Mouse (Mus musculus) brown adipose tissue, adult 24 weeks (tissue): Measurements from ENCODE around the gene Krtap19-2. TPM values are rescaled to one million over a fixed set of nuclear protein-coding genes. Genes with fewer than 3 reads are reported as not detected.

Experiments used
- H3K27ac ChIP-seq: fragments of 200-500 bp; replicated peaks from 2 replicates; pipeline ENCODE4 v1.5.1; 2012; ENCODE audit warnings: low read depth, mild to moderate bottlenecking, low read length
- H3K4me1 ChIP-seq: fragments of 200-500 bp; 2 replicates; pipeline ENCODE4 v1.6.1; 2012; ENCODE audit warnings: low read length, mixed read lengths; ENCODE audit not compliant: control insufficient read depth, insufficient read depth, insufficient read length
- H3K4me3 ChIP-seq: fragments of 200-500 bp; 2 replicates; pipeline ENCODE4 v1.5.1; 2012; ENCODE audit warnings: low read depth, mild to moderate bottlenecking, low read length, moderate library complexity; ENCODE audit not compliant: insufficient read depth
- polyA plus RNA-seq: library from polyadenylated mRNA; stranded (reverse); fragments of >200 nt; gene quantifications from 2 replicates; pipeline ENCODE4 v1.2.4, GENCODE M21; 2012; ENCODE audit not compliant: missing spikeins, insufficient read depth, insufficient read length

The Krtap19-2 gene
- polyA plus RNA-seq: not detected in 2 replicates

GRCm38 (mm10) chr16:88874169-88874568 lies at the start of gene Krtap19-2:
TSS of gene Krtap19-2 (minus strand) at chr16:88874269.
- H3K4me3 ChIP-seq: no peak within 1 kb of the TSS
- no peaks in the 10 kb centered on the region for H3K4me1 ChIP-seq
- H3K27ac ChIP-seq: no peak within 1 kb of the TSS

- no peak within 1 kb of the TSS for H3K27ac ChIP-seq
- H3K4me1 ChIP-seq: no peaks in the 10 kb centered on the region
- H3K4me3 ChIP-seq: no peak within 1 kb of the TSS
Measured at GRCm38 (mm10) chr16:88896357-88896756, 22.3 kb upstream of the Krtap19-2 start, which contains the start of gene Krtap19-5. TSS of gene Krtap19-5 (minus strand) at chr16:88896457.

DNA sequence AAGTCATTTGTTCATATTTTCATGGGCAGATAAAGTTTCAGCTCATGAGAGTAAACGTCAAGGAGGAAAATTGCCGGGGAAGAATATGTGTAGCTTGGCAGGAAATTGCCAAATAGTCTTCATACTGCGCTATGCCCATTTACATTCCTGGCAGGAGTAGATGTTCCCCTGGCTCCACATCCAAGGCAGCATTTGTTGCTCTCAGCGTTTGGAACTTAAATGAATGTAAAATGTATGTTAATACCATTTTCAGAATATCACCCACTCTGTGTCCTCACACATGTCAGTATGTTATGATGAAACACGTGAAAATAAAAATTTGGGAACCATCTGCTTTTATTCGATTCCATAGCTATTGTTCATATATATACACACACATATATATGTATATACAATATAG lies 12.8 kb upstream of the Krtap19-2 start:
- no peaks in the 10 kb centered on the region for H3K4me1 ChIP-seq
- no peak overlapping the region for H3K27ac ChIP-seq
- H3K4me3 ChIP-seq: no peak overlapping the region

DNA sequence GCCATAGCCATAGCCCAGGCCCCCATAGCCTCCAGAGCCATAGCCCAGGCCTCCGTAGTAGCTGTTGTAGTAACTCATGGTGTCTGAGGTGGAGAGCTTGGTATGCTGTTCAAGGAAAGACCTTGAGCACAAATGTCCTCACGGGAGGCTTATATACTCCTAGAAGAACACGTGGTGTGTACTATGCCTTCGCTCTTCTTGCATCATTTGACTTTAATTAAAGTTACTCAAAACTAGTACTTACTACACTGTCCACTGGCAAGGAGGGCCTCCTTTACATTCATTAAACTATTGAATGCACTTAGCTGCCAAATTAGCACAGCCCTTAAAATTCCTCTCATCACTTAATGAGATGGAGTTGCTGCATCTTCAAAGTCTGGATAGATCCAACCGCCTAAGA lies 10.9 kb upstream of the Krtap19-2 start, which contains the start of gene Krtap19-4:
Gene Krtap19-4 (minus strand): TSS at position 101 of the 400 bp plus-strand sequence.
- Histone ChIP-seq H3K4me3 (no peak within 1 kb of the TSS), H3K4me1 (no peaks in the 10 kb centered on the region), H3K27ac (no peak within 1 kb of the TSS)

- Histone ChIP-seq H3K4me3 (no peak within 1 kb of the TSS), H3K4me1 (no peaks in the 10 kb centered on the region), H3K27ac (no peak within 1 kb of the TSS)
Measured at GRCm38 (mm10) chr16:88877938-88878337, 3.9 kb upstream of the Krtap19-2 start, which contains the start of gene Krtap19-3. TSS of gene Krtap19-3 (minus strand) at chr16:88878038.

DNA sequence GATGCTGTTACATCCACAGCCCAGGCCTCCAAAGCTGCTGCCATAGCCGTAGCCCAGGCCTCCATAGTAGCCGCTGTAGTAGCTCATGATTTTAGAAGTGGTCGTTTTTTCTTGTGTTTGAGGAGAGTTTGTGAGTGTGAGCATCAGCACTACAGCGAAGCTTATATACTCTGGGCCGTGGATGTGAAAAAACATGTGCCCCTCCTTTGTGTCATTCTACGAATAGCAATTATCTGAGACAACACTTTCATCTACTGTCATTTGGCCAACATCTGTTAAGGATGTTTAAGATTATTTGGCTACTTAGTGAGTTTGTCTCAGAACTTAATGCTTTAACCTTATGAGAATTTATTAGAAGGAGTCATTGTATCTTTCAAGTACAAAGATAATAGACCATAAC lies 4.8 kb downstream of the Krtap19-2 start, which contains the start of gene Krtap19-1:
Gene Krtap19-1 (minus strand): TSS at position 101 of the 400 bp plus-strand sequence.
- H3K27ac ChIP-seq: no peak within 1 kb of the TSS
- H3K4me3 ChIP-seq: no peak within 1 kb of the TSS
- H3K4me1 ChIP-seq: no peaks in the 10 kb centered on the region

DNA sequence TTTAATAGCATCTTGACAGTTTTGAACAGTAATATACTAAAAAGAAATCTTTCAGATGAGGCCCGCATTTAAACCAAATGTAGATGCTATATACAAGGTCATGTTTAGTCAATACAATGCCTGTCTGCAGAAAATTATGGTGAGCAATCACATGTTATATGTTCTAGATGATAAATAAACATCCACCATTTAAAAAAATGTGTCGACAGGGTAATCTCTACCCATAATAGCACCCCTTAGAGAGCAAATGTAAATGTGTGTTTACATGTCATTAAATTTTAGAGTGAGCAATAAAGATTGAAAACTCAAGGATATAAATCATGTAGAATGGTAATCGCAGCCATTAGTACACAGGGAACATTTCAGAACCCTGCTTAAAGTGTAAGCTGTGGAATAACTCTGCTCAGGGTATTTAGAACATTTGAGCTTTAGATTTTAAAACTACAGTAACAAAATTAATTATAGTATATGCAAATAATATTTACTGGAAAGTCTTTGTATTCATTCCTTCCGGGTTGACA lies 9.1 kb downstream of the Krtap19-2 start:
- Histone ChIP-seq H3K4me3 (no peak overlapping the region), H3K27ac (no peak overlapping the region), H3K4me1 (no peaks in the 10 kb centered on the region)

DNA sequence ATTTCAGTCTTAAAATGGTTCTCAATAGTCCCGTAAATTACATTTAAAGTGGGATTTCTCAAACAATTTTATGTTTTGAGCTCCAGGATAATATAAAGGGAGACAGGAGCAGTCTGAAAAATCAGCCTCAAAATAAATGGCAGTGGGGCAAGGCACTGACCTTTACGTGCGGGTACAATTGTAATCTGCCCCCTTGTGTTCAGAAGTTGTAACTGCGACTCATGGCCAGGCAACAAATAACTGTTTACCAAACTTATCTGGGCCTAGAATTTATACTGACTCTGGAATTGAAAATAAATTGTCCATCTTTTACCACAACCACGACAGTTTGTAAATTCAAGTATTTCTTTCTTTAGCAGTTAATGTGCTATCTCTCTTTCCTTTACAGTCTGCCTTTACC lies 22.6 kb downstream of the Krtap19-2 start:
- Histone ChIP-seq H3K4me3 (no peak overlapping the region), H3K4me1 (no peaks in the 10 kb centered on the region), H3K27ac (no peak overlapping the region)

- Histone ChIP-seq H3K4me1 (no peaks in the 10 kb centered on the region), H3K27ac (no peak overlapping the region), H3K4me3 (no peak overlapping the region)
Measured at GRCm38 (mm10) chr16:88848558-88848957, 25.5 kb downstream of the Krtap19-2 start.

- H3K27ac ChIP-seq: no peak overlapping the region
- H3K4me1 ChIP-seq: no peaks in the 10 kb centered on the region
- H3K4me3 ChIP-seq: no peak overlapping the region
Measured at GRCm38 (mm10) chr16:88847363-88847762, 26.7 kb downstream of the Krtap19-2 start.

GRCm38 (mm10) chr16:88826978-88827377 lies 47.1 kb downstream of the Krtap19-2 start:
- Histone ChIP-seq H3K27ac (no peak overlapping the region), H3K4me1 (no peaks in the 10 kb centered on the region)

GRCm38 (mm10) chr16:88826095-88826652 lies 47.9 kb downstream of the Krtap19-2 start, which contains the start of gene Krtap14:
TSS of gene Krtap14 (minus strand) at chr16:88826145.
- H3K4me3 ChIP-seq: no peak within 1 kb of the TSS
- H3K27ac ChIP-seq: no peak within 1 kb of the TSS
- no peaks in the 10 kb centered on the region for H3K4me1 ChIP-seq

More at GRCm38 (mm10) chr16:88826978-88827377, 47.1 kb downstream of the Krtap19-2 start:
- H3K4me3 ChIP-seq: no peak overlapping the region

- Histone ChIP-seq H3K27ac (no peak overlapping the region), H3K4me3 (no peak overlapping the region), H3K4me1 (no peaks in the 10 kb centered on the region)
Measured at GRCm38 (mm10) chr16:88823736-88824135, 50.3 kb downstream of the Krtap19-2 start.
